Mouse (Mus musculus) R1 (cell line): ENCODE measurements around the gene Cdc26.

ENCODE experiments used
- DNase-seq: peaks from one replicate; pipeline ENCODE4 v3.0.0-alpha.2; 2018; ENCODE audit warnings: low read depth, low spot score

Gene Cdc26

GRCm38 (mm10) chr4:62408601-62409282, at the start of gene Cdc26, which contains the start of gene Prpf4:
Cdc26 (minus strand) TSS chr4:62408642.
Prpf4 (plus strand) TSS chr4:62408797.
- DNase-seq = peak; percentile 100

- DNase-seq = peak; percentile 63
Measured at GRCm38 (mm10) chr4:62454995-62455394, 46.6 kb upstream of the Cdc26 start.

- DNase-seq = no peak
Measured at GRCm38 (mm10) chr4:62440986-62441385, 32.5 kb upstream of the Cdc26 start.

GRCm38 (mm10) chr4:62440544-62440943, 32.1 kb upstream of the Cdc26 start:
- DNase-seq = no peak

GRCm38 (mm10) chr4:62439793-62440192, 31.4 kb upstream of the Cdc26 start:
- no peak for DNase-seq

- no peak for DNase-seq
Measured at GRCm38 (mm10) chr4:62437871-62438270, 29.4 kb upstream of the Cdc26 start.

GRCm38 (mm10) chr4:62437256-62437778, 28.9 kb upstream of the Cdc26 start:
- DNase-seq = no peak

GRCm38 (mm10) chr4:62435081-62435480, 26.6 kb upstream of the Cdc26 start, which contains the start of gene Rnf183:
Rnf183 (minus strand) TSS chr4:62435252.
- no peak for DNase-seq

- no peak for DNase-seq
Measured at GRCm38 (mm10) chr4:62433939-62434870, 25.8 kb upstream of the Cdc26 start.

GRCm38 (mm10) chr4:62431522-62431921, 23.1 kb upstream of the Cdc26 start:
- DNase-seq = no peak

GRCm38 (mm10) chr4:62430678-62431077, 22.2 kb upstream of the Cdc26 start:
- no peak for DNase-seq

- DNase-seq = no peak
Measured at GRCm38 (mm10) chr4:62429616-62430015, 21.2 kb upstream of the Cdc26 start.

GRCm38 (mm10) chr4:62427978-62428758, 19.7 kb upstream of the Cdc26 start:
- no peak for DNase-seq

GRCm38 (mm10) chr4:62425891-62426290, 17.4 kb upstream of the Cdc26 start:
- no peak for DNase-seq

GRCm38 (mm10) chr4:62419091-62419490, 10.6 kb upstream of the Cdc26 start:
- DNase-seq = no peak

GRCm38 (mm10) chr4:62418448-62418847, 10.0 kb upstream of the Cdc26 start:
- no peak for DNase-seq

GRCm38 (mm10) chr4:62411606-62412005, 3.2 kb upstream of the Cdc26 start:
- DNase-seq = no peak

- DNase-seq = no peak
Measured at GRCm38 (mm10) chr4:62410325-62410724, 1.9 kb upstream of the Cdc26 start.

- peak; percentile 29 for DNase-seq
Measured at GRCm38 (mm10) chr4:62409615-62410014, 1.2 kb upstream of the Cdc26 start.

- DNase-seq = peak; percentile 78
Measured at GRCm38 (mm10) chr4:62407730-62408582, 486 bp downstream of the Cdc26 start.

GRCm38 (mm10) chr4:62406133-62406532, 2.3 kb downstream of the Cdc26 start:
- DNase-seq = no peak
